Mouse (Mus musculus): ENCODE data around the gene Olfr209.

DNA sequence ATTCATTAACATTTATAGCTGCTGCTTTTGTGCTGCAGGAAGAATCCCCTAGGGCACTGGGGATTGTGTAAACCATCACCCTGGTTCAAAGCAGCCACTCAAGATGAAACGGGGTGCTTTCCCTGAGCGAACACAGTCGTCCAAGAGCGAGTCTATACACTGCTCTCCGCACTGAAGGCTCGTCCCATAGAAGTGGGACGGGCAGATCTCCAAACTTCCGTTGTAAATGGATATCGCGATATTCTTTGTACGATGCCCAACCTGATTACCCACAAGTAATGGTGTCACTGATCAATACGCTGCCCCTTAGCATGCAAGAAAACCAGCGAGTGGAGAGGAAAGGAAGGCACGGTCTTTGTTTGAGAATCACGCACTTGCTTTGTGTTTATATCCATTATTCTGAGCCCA is 45.6 kb upstream of the Olfr209 start:
- TF ChIP-seq CTCF (IDR thresholded peaks at IDR 0.05; ENCODE audit: low read depth): no peak
- TF ChIP-seq EP300 (IDR thresholded peaks at IDR 0.05; ENCODE audit: low read depth): no peak

All from liver, embryonic 14.5 days (tissue).